Mouse (Mus musculus) bone marrow, adult 2 months (tissue): ENCODE results near the gene E130218I03Rik. TPM values are rescaled to one million over a fixed set of nuclear protein-coding genes. Genes with fewer than 3 reads are reported as not detected.

Source experiments
- H3K27ac ChIP-seq: fragments of 200-500 bp; 2 replicates; pipeline ENCODE4 v1.5.1; 2012; ENCODE audit warnings: low read depth, mild to moderate bottlenecking, control low read depth, inconsistent platforms, low read length; ENCODE audit not compliant: control insufficient read depth, poor library complexity, insufficient read depth
- H3K4me1 ChIP-seq: fragments of 200-500 bp; 2 replicates; pipeline ENCODE4 v1.6.1; 2011; ENCODE audit warnings: low read length; ENCODE audit not compliant: control insufficient read depth, insufficient read depth
- H3K4me3 ChIP-seq: fragments of 200-500 bp; replicated peaks from 2 replicates; pipeline ENCODE3; 2011; ENCODE audit warnings: mild to moderate bottlenecking, low read depth, low read length, control low read depth; ENCODE audit not compliant: control insufficient read depth
- CTCF ChIP-seq: fragments of 200-500 bp; IDR thresholded peaks from 2 replicates; pipeline ENCODE4 v1.5.1; 2011; ENCODE audit warnings: low read length, control low read depth; ENCODE audit not compliant: control insufficient read depth, insufficient read depth
- POLR2A ChIP-seq: fragments of 200-500 bp; IDR thresholded peaks from 2 replicates; pipeline ENCODE4 v1.6.1; 2011; ENCODE audit warnings: low read depth, mild to moderate bottlenecking, control low read depth, low read length, borderline replicate concordance; ENCODE audit not compliant: control insufficient read depth
- WGBS: fragments of 180-500 bp; shearing (Covaris S2); methylation state at CpG from one replicate; pipeline ENCODE4 v1.1.7; 2018; 5-methylcytosine and 5-hydroxymethylcytosine counted together
- polyA plus RNA-seq: library from polyadenylated mRNA; stranded (reverse); fragments of >200 nt; gene quantifications from 2 replicates; pipeline ENCODE4 v1.2.4, GENCODE M21; 2011; ENCODE audit warnings: low replicate concordance; ENCODE audit not compliant: missing spikeins, insufficient read depth, insufficient read length

The E130218I03Rik gene
- polyA plus RNA-seq, 1 experiment: not detected

GRCm38 (mm10) chr4:134234876-134235275, 8.6 kb upstream of the E130218I03Rik start:
- 67% methylated on average over 5 of the region's 5 CpGs for WGBS
- TF ChIP-seq CTCF (no peak), POLR2A (no peak)
- H3K4me3 ChIP-seq: no peak overlapping the region

GRCm38 (mm10) chr4:134237582-134238278, 5.7 kb upstream of the E130218I03Rik start:
- no peaks in the 10 kb centered on the region for H3K4me1 ChIP-seq
- H3K4me3 ChIP-seq: no peak overlapping the region
- WGBS: 69% methylated on average over 19 of the region's 19 CpGs
- TF ChIP-seq CTCF: no peak
- TF ChIP-seq POLR2A: no peak
- no peak overlapping the region for H3K27ac ChIP-seq

More at GRCm38 (mm10) chr4:134234876-134235275, 8.6 kb upstream of the E130218I03Rik start:
- Histone ChIP-seq H3K4me1 (no peaks in the 10 kb centered on the region), H3K27ac (no peak overlapping the region)

- WGBS: 18% methylated on average over 18 of the region's 18 CpGs
- no peak within 1 kb of the TSS for H3K27ac ChIP-seq
- TF ChIP-seq CTCF (no peak), POLR2A (no peak)
- no peaks in the 10 kb centered on the region for H3K4me1 ChIP-seq
- no peak within 1 kb of the TSS for H3K4me3 ChIP-seq
Measured at GRCm38 (mm10) chr4:134238279-134238651, 5.2 kb upstream of the E130218I03Rik start, which contains the start of gene Cnksr1. TSS of gene Cnksr1 (minus strand) at chr4:134238399.

GRCm38 (mm10) chr4:134238686-134239085, 4.8 kb upstream of the E130218I03Rik start:
- H3K27ac ChIP-seq: no peak overlapping the region
- no peaks in the 10 kb centered on the region for H3K4me1 ChIP-seq
- 11% methylated on average over 10 of the region's 10 CpGs for WGBS
- H3K4me3 ChIP-seq: no peak overlapping the region
- no peak for TF ChIP-seq POLR2A
- TF ChIP-seq CTCF: no peak

DNA sequence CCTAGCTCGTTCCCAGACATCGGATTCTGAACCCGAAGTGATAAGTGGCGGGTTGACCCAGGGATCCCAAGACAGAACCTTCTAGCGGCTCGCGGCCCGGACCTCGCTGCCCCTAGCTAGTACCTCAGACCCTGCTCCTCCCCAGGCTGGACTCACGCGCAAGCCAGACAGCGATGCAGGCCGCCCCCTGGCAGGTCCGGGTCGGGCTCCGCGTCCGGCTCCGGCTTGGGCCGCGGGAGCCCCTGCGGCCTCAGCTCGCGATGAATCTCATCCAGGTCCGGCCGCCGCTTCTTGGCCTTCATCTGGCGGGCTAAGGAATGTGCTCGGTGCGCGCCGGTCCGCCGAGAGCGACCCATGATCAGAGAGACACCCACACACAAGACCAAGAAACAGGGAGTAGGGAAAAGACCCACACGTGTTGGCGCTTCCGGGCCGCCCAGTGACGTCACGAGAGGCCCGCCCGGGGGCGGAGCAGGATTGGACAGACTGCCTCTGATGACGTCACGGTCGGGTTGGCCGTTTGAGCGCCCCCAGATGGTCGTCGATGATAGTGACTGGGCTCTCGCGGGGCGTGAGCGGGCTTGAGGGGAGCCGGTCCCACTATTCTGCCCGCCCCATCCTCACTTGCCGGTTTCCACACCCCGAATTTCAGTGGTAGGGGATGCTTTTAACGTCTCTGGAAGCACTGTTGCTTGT, 1.8 kb downstream of the E130218I03Rik start, which contains the start of gene Zfp593:
Zfp593 (minus strand) TSS at position 445 of the 696 bp plus-strand sequence.
- TF ChIP-seq POLR2A (peak; percentile 62; the same call in 1 of the 2 replicates), CTCF (peak; percentile 77)
- no peak within 1 kb of the TSS for H3K27ac ChIP-seq
- peaks cover 3% of the 10 kb centered on the region; the same call in 1 of the 2 replicates for H3K4me1 ChIP-seq
- WGBS: under 1% methylated on average over 60 of the region's 60 CpGs
- peak within 1 kb of the TSS; percentile 90 for H3K4me3 ChIP-seq

DNA sequence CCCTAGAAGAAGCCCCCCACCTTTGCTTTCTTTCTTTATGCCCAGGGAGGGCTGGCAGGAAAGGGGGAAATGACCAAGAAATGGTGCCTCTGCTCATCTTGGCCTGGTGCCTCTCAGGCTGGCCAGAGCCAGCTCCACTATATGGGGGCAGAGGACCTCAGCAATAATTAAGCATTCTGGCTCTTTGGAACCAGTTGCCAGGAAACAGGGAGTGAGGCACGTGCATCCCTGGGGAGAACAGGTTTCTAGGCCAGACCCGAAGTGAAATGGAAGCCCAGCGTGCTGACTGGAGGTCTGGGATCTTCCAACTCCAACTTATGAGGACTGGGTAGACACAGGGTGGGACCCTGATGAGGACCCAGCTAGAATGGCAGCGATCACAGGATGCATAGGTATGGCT, 2.8 kb downstream of the E130218I03Rik start:
- H3K4me3 ChIP-seq: no peak overlapping the region
- WGBS: 61% methylated on average over 4 of the region's 4 CpGs
- H3K27ac ChIP-seq: no peak overlapping the region
- TF ChIP-seq CTCF (no peak), POLR2A (no peak)
- H3K4me1 ChIP-seq: peaks cover 3% of the 10 kb centered on the region; the same call in 1 of the 2 replicates

GRCm38 (mm10) chr4:134246719-134247258, 3.3 kb downstream of the E130218I03Rik start, which contains the start of gene Gm30191:
TSS of gene Gm30191 (plus strand) at chr4:134246935.
- peaks cover 3% of the 10 kb centered on the region; the same call in 1 of the 2 replicates for H3K4me1 ChIP-seq
- no peak within 1 kb of the TSS for H3K4me3 ChIP-seq
- no peak within 1 kb of the TSS for H3K27ac ChIP-seq
- no peak for TF ChIP-seq POLR2A
- TF ChIP-seq CTCF: no peak
- 82% methylated on average over 7 of the region's 7 CpGs for WGBS

DNA sequence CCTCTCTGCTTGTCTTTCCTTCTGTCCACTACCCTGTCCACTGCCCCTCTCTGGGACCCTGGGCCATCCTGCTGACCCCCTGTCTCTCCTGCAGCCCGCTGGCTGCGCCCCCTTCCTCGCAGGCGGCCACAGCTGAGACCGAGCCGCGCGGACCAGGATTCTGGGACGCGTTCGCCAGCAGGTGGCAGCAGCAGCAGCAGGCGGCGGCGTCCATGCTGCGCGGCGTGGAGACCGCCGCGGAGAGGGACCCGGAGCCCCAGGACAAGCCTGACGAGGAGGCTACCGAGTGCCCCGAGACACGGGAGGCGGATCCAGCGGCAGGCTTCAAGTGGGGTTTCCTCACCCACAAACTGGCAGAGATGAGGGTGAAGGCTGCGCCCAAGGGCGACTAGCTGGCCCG, 6.2 kb downstream of the E130218I03Rik start:
- H3K4me3 ChIP-seq: no peak overlapping the region
- 7% methylated on average over 30 of the region's 30 CpGs for WGBS

More for the DNA sequence above, 6.2 kb downstream of the E130218I03Rik start:
- H3K4me1 ChIP-seq: peaks cover 2% of the 10 kb centered on the region; the same call in 1 of the 2 replicates
- no peak for TF ChIP-seq POLR2A
- peak; percentile 71 for TF ChIP-seq CTCF
- peak overlapping the region; percentile 3; the same call in 1 of the 2 replicates for H3K27ac ChIP-seq
